Mouse (Mus musculus) C2C12 (cell line): ENCODE measurements around the gene Dagla. TPM values are rescaled to one million over a fixed set of nuclear protein-coding genes. Genes with fewer than 3 reads are reported as not detected.

ENCODE experiments used
- H3K27me3 ChIP-seq: one replicate; pipeline ENCODE4 v1.6.1; 2011; ENCODE audit not compliant: control insufficient read depth, insufficient read depth, insufficient read length
- H3K36me3 ChIP-seq: one replicate; pipeline ENCODE4 v1.6.1; 2011; ENCODE audit not compliant: control insufficient read depth, insufficient read depth
- H3K4me3 ChIP-seq: one replicate; pipeline ENCODE4 v1.5.1; 2011; ENCODE audit warnings: mild to moderate bottlenecking, control low read depth; ENCODE audit not compliant: poor library complexity, insufficient read depth, severe bottlenecking
- H3K79me2 ChIP-seq: one replicate; pipeline ENCODE4 v1.6.1; 2011; ENCODE audit not compliant: control insufficient read depth, insufficient read depth
- H3K79me3 ChIP-seq: one replicate; pipeline ENCODE4 v1.6.1; 2011; ENCODE audit warnings: low read depth, control low read depth
- H3ac ChIP-seq: one replicate; pipeline ENCODE3; 2011; ENCODE audit warnings: low read depth; ENCODE audit not compliant: control insufficient read depth, insufficient read length
- CEBPB ChIP-seq: IDR thresholded peaks from one replicate; pipeline ENCODE4 v1.6.1; 2011; ENCODE audit warnings: low read depth, mild to moderate bottlenecking, control low read depth, moderate library complexity
- CTCF ChIP-seq: IDR thresholded peaks from one replicate; pipeline ENCODE4 v1.5.1; 2011; ENCODE audit not compliant: control insufficient read depth, insufficient read depth, insufficient read length
- FOSL1 ChIP-seq: IDR thresholded peaks from one replicate; pipeline ENCODE4 v1.8.0; 2011; ENCODE audit warnings: mild to moderate bottlenecking, low read length; ENCODE audit not compliant: poor library complexity, insufficient read depth, severe bottlenecking
- MAX ChIP-seq: IDR thresholded peaks from one replicate; pipeline ENCODE4 v1.6.1; 2011; ENCODE audit warnings: mild to moderate bottlenecking, control low read depth
- MYOD1 ChIP-seq: IDR thresholded peaks from one replicate; pipeline ENCODE4 v1.6.1; 2011; ENCODE audit warnings: low read depth; ENCODE audit not compliant: control insufficient read depth, insufficient read length
- MYOG ChIP-seq: IDR thresholded peaks from one replicate; pipeline ENCODE4 v1.6.1; 2011; ENCODE audit not compliant: control insufficient read depth, insufficient read length; ENCODE audit errors: extremely low read depth
- USF1 ChIP-seq: IDR thresholded peaks from one replicate; pipeline ENCODE4 v1.6.1; 2011; ENCODE audit warnings: low read depth, mild to moderate bottlenecking, control low read depth, moderate library complexity
- polyA plus RNA-seq: library from polyadenylated mRNA; unstranded; fragments of >200 nt; fragmentation: generic; extraction: Trizol; gene quantifications from one replicate; pipeline ENCODE4 v1.2.1, GENCODE M21; 2012; ENCODE audit warnings: missing spikeins

The Dagla gene
- polyA plus RNA-seq, 1 experiment = 8.3 TPM

DNA sequence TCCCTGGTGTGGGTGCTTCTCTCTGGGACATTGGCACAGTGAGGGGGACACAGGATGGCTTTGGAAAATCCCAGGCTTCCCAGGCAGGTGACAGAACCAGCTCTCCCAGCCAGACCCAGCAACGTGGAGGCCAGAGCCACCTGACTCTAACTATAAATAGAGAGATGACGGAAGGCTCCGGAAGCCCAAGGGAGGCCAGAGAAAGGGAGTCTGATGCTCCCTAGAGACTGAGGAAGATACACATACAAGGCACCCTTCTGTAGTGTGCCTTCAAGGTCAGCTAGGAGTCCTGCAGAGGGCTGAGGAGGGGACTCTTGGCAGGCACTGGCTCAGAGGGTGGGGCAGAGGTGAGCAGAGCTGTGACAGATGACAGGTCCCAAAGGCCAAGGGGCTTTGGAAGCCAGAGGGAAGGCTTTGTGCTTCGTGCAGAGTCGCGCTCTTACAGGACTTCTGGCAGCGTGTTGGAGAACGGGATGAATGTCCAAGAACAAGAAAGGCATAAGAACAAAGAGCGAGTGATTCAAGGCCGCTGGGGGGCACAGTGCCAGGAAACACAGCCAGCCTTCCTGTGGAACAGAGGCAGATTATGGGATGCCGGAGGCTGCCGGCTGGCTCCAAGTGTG, 37.3 kb upstream of the Dagla start:
- Histone ChIP-seq H3K4me3 (no peak overlapping the region), H3K27me3 (peaks cover 63% of the 10 kb centered on the region), H3K36me3 (no peaks in the 10 kb centered on the region), H3K79me2 (no peaks in the 10 kb centered on the region), H3ac (no peak overlapping the region), H3K79me3 (no peaks in the 10 kb centered on the region)
- no peak for TF ChIP-seq MYOG
- TF ChIP-seq FOSL1 = no peak
- TF ChIP-seq CEBPB = no peak
- TF ChIP-seq CTCF = no peak
- no peak for TF ChIP-seq MAX
- no peak for TF ChIP-seq MYOD1
- no peak for TF ChIP-seq USF1

DNA sequence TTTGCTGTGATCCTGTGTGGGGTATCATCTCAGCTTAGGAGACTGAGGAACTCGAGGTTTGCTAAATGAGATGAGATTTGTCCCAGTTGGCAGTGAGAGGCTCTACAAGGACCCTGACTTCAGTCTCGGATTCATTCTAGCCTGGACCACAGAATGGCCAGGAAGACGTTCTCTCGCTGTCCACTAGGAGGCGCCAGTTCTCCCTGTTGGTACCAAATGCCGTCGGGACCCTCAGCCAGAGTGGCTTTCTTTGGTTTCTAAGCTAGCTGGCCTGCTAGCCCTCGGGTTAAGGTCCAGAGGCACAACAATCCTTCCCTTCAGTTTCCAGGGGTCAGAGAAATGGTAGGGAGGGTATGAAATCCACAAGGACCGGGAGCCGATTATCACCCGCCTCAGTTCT, 36.5 kb upstream of the Dagla start:
- H3K79me2 ChIP-seq = no peaks in the 10 kb centered on the region
- no peaks in the 10 kb centered on the region for H3K36me3 ChIP-seq
- peaks cover 63% of the 10 kb centered on the region for H3K27me3 ChIP-seq
- no peaks in the 10 kb centered on the region for H3K79me3 ChIP-seq
- no peak overlapping the region for H3K4me3 ChIP-seq
- no peak overlapping the region for H3ac ChIP-seq
- TF ChIP-seq USF1 (no peak), CTCF (peak; percentile 35)

DNA sequence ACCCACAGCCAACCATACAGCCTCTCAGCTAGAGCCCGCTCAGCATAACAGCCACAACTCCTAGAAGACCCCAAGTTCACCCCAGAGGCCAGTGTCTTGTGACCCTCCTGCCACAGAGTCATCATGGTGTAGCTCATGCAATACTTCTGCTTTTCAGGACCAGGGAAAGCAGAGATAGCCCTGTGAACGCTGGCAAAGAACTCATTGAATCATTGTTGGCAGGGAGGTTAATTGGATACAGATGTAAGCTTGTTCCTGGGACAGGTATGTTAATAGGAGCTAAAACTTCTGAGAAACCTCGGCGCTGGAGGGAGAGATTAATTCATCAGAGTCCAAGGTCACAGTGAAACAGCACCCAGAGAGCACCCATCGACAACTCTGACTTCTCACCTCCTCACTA, 36.0 kb upstream of the Dagla start:
- Histone ChIP-seq H3K79me2 (no peaks in the 10 kb centered on the region), H3K27me3 (peaks cover 58% of the 10 kb centered on the region), H3K36me3 (no peaks in the 10 kb centered on the region), H3ac (no peak overlapping the region), H3K4me3 (no peak overlapping the region), H3K79me3 (no peaks in the 10 kb centered on the region)
- TF ChIP-seq CEBPB (no peak), MYOD1 (no peak), FOSL1 (no peak), MYOG (no peak), CTCF (no peak), MAX (no peak), USF1 (no peak)

DNA sequence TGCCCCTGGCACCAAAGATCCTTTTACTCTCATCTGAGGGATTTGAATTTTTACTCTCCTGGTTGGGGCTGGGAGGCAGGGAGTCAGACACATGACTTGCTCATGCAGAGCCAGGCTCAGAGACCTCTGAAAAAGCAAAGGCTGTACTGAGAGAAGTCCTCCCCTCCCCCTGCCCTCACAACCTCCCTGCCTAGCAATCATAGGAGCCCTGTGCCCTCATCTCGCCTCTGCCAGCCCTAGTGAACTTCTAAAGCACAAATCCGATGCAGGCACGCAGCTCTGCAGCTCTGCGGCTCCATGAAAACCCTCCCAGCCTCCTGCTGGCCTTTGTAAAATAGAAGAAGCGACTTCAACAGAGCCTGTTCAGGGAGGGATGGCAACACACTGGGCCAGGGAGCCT, 34.6 kb upstream of the Dagla start:
- H3ac ChIP-seq = no peak overlapping the region
- H3K79me3 ChIP-seq = no peaks in the 10 kb centered on the region
- no peak overlapping the region for H3K4me3 ChIP-seq
- no peaks in the 10 kb centered on the region for H3K79me2 ChIP-seq
- H3K36me3 ChIP-seq = no peaks in the 10 kb centered on the region
- TF ChIP-seq USF1 (no peak), FOSL1 (no peak), MYOG (no peak), MYOD1 (no peak), CEBPB (no peak)
- peaks cover 57% of the 10 kb centered on the region for H3K27me3 ChIP-seq

DNA sequence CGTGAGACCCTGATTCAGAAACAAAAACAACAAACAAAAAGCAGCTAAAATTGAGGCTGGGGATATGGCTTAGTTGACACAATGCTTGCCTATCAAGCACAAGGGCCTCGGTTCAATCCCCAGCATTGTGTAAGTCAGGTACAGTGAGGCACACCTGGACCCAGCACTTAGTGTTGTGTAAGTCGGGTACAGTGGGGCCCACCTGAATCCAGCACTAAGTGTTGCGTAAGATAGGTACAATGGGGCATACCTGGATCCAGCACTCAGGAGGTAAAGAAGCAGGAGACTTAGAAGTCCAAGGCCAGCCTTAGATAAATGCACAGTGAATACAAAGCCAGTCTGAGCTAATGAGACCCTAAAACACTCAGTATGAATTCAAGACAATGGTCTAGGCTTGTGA, 34.0 kb upstream of the Dagla start:
- Histone ChIP-seq H3K36me3 (no peaks in the 10 kb centered on the region), H3ac (no peak overlapping the region)

DNA sequence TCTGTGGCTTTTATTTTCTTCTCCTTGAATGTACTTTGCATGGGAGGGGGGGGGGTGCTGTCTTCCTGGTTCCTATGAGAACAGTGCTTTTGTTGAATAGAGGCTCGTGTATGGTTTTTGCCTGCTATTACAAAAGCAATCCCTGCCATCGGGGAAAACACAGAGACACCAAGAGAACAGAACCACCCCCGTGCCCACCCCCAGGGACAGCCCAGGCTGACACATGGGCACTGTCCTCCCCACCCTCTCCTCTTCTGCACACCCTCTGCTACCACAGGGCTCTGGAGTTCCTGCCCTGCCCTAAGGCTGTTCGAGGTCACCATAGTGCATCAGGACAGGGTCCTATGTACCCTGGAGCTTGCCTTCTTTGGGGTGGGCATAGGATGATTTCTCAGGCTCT, 29.8 kb upstream of the Dagla start:
- H3K27me3 ChIP-seq = peaks cover 30% of the 10 kb centered on the region
- no peak overlapping the region for H3ac ChIP-seq

More for the DNA sequence above, 34.0 kb upstream of the Dagla start:
- H3K27me3 ChIP-seq = peaks cover 54% of the 10 kb centered on the region
- H3K79me2 ChIP-seq = no peaks in the 10 kb centered on the region
- TF ChIP-seq FOSL1 (no peak), CTCF (no peak), USF1 (no peak), MYOD1 (no peak), CEBPB (no peak), MAX (no peak), MYOG (no peak)
- H3K79me3 ChIP-seq = no peaks in the 10 kb centered on the region
- H3K4me3 ChIP-seq = no peak overlapping the region

More for the DNA sequence above, 29.8 kb upstream of the Dagla start:
- Histone ChIP-seq H3K4me3 (no peak overlapping the region), H3K36me3 (no peaks in the 10 kb centered on the region), H3K79me2 (no peaks in the 10 kb centered on the region), H3K79me3 (no peaks in the 10 kb centered on the region)
- no peak for TF ChIP-seq MAX
